Mouse (Mus musculus) megakaryocyte, embryonic 14.5 days (primary cell): ENCODE data around the gene Psma5.

Source experiments
- FLI1 ChIP-seq: IDR thresholded peaks from 2 replicates; pipeline ENCODE4 v1.6.1; 2012; ENCODE audit warnings: low read length, inconsistent platforms, mixed read lengths
- GATA1 ChIP-seq: IDR thresholded peaks from 3 replicates; pipeline ENCODE4 v1.6.1; 2012; ENCODE audit warnings: mixed read lengths, low read length, inconsistent platforms, borderline replicate concordance

- TF ChIP-seq GATA1: no peak
- no peak for TF ChIP-seq FLI1
Observed at GRCm38 (mm10) chr3:108295379-108296219, 38.9 kb downstream of the Psma5 start.
